Mouse (Mus musculus) Patski (cell line): ENCODE measurements at regions not wholly inside any gene's neighbourhood (a gene's known extent, or its start where the extent isn't known, plus 50 kb on each side); places are given as distances from the start of the nearest gene placed in this dataset.
"Not testable (repeated sequence)": the region's sequence is repeated elsewhere in the genome, so short reads cannot be mapped to it uniquely, and the experiment has no call there.

ENCODE experiments used
- ATAC-seq: fragments of 100-300 bp; one replicate; pipeline ENCODE4 v1.8.0; 2021
- CTCF ChIA-PET: fragments of 350-600 bp; sonication (Branson Sonifier 250); formaldehyde crosslinking; loops from one replicate; lab custom pipeline; 2022; ENCODE audit warnings: inconsistent platforms; lab: Charles Lee
- POLR2A ChIA-PET: fragments of 350-600 bp; sonication (Branson Sonifier 250); formaldehyde crosslinking; loops from one replicate; lab custom pipeline; 2022; ENCODE audit warnings: antibody characterized with exemption, inconsistent platforms; lab: Charles Lee
- DNase-seq: peaks from one replicate; pipeline ENCODE4 v3.0.0-alpha.2; 2011; ENCODE audit warnings: low read depth, low spot score
- H3K27me3 ChIP-seq: fragments of 371-371 bp; one replicate; pipeline ENCODE4 v1.5.1; 2021
- CTCF ChIP-seq: fragments of 100-300 bp; IDR thresholded peaks from one replicate; pipeline ENCODE4 v1.5.1; 2021
- in situ Hi-C: fragments of 300-500 bp; cut with MboI; formaldehyde crosslinking; loops from 3 replicates; pipeline ENCODE4 v1.11.1; 2018; ENCODE audit warnings: low pct_unique_long_range_greater_than_20kb, mixed read lengths

- TF ChIP-seq CTCF: no peak
- CTCF ChIA-PET: no interaction called here
- POLR2A ChIA-PET: no interaction called here
- no peak for ATAC-seq
- no peak for DNase-seq
- in situ Hi-C loops: no loop called here
- H3K27me3 ChIP-seq: peaks cover 28% of the 10 kb centered on the region
Observed at GRCm38 (mm10) chr1:189526329-189526728, 124.3 kb upstream of the Kcnk2 start.

GRCm38 (mm10) chr1:189515476-189515875, 113.4 kb upstream of the Kcnk2 start:
- no peak for DNase-seq
- no peak for ATAC-seq
- POLR2A ChIA-PET: interaction anchor here (0.6 kb wide), 1 partner anchor 11 kb away, joined by 4 read pairs; no protein-coding TSS in a partner anchor
- H3K27me3 ChIP-seq: peaks cover 11% of the 10 kb centered on the region
- no peak for TF ChIP-seq CTCF
- CTCF ChIA-PET: no interaction called here
- in situ Hi-C loops: no loop called here

- H3K27me3 ChIP-seq: peaks cover 11% of the 10 kb centered on the region
- POLR2A ChIA-PET: no interaction called here
- CTCF ChIA-PET: no interaction called here
- ATAC-seq: no peak
- in situ Hi-C loops: no loop called here
- no peak for TF ChIP-seq CTCF
- DNase-seq: no peak
Observed at GRCm38 (mm10) chr1:189513358-189513757, 111.3 kb upstream of the Kcnk2 start.

- H3K27me3 ChIP-seq, CTCF ChIA-PET, ATAC-seq, POLR2A ChIA-PET, in situ Hi-C loops, DNase-seq: not testable (repeated sequence)
Observed at GRCm38 (mm10) chr1:189507301-189507700, 105.2 kb upstream of the Kcnk2 start.

GRCm38 (mm10) chr1:189499703-189500102, 97.6 kb upstream of the Kcnk2 start:
- in situ Hi-C loops: no loop called here
- H3K27me3 ChIP-seq: peaks cover 18% of the 10 kb centered on the region
- TF ChIP-seq CTCF: no peak
- ChIA-PET POLR2A (no interaction called here), CTCF (no interaction called here)
- DNase-seq (no peak), ATAC-seq (no peak)

- DNase-seq (no peak), ATAC-seq (no peak)
- CTCF ChIA-PET: no interaction called here
- no peak for TF ChIP-seq CTCF
- H3K27me3 ChIP-seq: peaks cover 24% of the 10 kb centered on the region
- in situ Hi-C loops: no loop called here
- POLR2A ChIA-PET: no interaction called here
Observed at GRCm38 (mm10) chr1:189499141-189499540, 97.1 kb upstream of the Kcnk2 start.

- DNase-seq: no peak
- in situ Hi-C loops: no loop called here
Observed at GRCm38 (mm10) chr1:189497031-189497430, 95.0 kb upstream of the Kcnk2 start.

GRCm38 (mm10) chr1:189495386-189496150, 93.5 kb upstream of the Kcnk2 start:
- ChIA-PET CTCF (no interaction called here), POLR2A (no interaction called here)
- no peak for TF ChIP-seq CTCF
- peaks cover 41% of the 10 kb centered on the region for H3K27me3 ChIP-seq
- ATAC-seq (no peak), DNase-seq (no peak)
- in situ Hi-C loops: no loop called here

More at GRCm38 (mm10) chr1:189497031-189497430, 95.0 kb upstream of the Kcnk2 start:
- POLR2A ChIA-PET: no interaction called here
- TF ChIP-seq CTCF: no peak
- ATAC-seq: no peak
- CTCF ChIA-PET: no interaction called here
- H3K27me3 ChIP-seq: peaks cover 36% of the 10 kb centered on the region

DNA sequence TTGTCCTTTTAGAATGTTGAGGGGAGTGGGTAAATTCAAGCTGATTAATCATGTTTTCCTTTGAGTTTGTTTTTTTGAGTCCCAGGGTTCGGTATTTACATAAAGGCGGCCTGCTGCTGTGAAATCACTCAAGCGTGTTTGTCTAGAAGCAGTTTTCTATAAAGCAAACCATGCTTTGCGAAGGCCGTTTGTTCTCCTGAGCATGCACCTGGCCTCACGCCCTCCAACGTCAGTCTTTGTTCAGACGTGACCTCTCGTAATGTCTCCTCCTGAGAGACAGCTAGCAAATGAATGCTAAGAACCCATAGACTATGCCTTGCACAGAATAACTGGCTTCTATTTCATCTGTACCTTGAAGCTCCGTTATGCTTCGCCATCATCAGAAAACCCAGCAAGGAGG, 92.8 kb upstream of the Kcnk2 start:
- CTCF ChIA-PET: no interaction called here
- DNase-seq (no peak), ATAC-seq (no peak)
- in situ Hi-C loops: no loop called here
- TF ChIP-seq CTCF: no peak
- POLR2A ChIA-PET: no interaction called here
- peaks cover 37% of the 10 kb centered on the region for H3K27me3 ChIP-seq

DNA sequence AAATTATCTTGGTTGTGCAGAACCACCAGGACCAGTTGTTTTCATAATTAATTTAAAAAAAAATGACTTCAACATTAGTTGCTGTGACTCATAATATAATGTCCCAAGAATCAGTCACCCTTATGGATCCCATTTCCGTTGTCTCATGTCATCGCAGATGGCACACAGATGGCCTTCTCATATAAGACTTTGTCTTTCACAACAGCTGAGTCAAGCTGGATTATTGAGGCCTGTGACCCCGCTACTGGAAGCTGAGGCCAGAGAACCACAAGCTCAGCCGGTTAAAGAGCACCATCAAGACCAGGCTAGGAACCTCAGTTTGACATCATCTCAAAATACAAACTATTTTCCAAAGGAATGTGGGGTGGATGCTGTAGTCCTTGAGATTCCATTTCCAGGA, 83.3 kb upstream of the Kcnk2 start:
- TF ChIP-seq CTCF: no peak
- in situ Hi-C loops: no loop called here
- ChIA-PET CTCF (no interaction called here), POLR2A (no interaction called here)
- no peak for ATAC-seq
- DNase-seq: no peak
- H3K27me3 ChIP-seq: peaks cover 20% of the 10 kb centered on the region

DNA sequence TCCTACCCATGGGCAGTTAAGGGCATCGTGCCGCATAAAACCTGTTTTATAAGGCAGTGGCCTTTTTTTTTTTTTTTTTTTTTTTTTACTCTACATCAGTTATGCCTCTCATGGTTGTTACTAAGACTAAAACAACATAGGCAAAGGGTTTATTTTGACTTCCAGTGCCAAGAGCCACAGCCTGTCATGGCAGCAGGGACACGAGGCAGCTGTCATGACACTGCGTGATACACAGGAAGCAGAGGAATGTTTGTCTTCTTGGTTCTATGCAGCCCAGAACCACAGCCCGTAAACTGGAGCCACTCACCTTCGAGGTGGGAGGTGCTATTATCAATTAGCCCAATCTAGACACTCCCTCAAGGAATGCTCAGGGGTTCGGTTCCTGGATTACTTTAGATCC, 81.3 kb upstream of the Kcnk2 start:
- ChIA-PET CTCF (no interaction called here), POLR2A (no interaction called here)
- in situ Hi-C loops: no loop called here
- DNase-seq (no peak), ATAC-seq (no peak)
- H3K27me3 ChIP-seq: peaks cover 18% of the 10 kb centered on the region
- TF ChIP-seq CTCF: no peak

GRCm38 (mm10) chr1:189478051-189478450, 76.0 kb upstream of the Kcnk2 start:
- ChIA-PET CTCF (no interaction called here), POLR2A (no interaction called here)
- in situ Hi-C loops: no loop called here
- no peak for TF ChIP-seq CTCF
- no peak for ATAC-seq
- no peaks in the 10 kb centered on the region for H3K27me3 ChIP-seq
- no peak for DNase-seq
